Mouse (Mus musculus) MEL (cell line): ENCODE results near the gene Uso1. TPM values are rescaled to one million over a fixed set of nuclear protein-coding genes. Genes with fewer than 3 reads are reported as not detected.

Experiments
- DNase-seq: peaks from one replicate; pipeline ENCODE4 v3.0.0; 2011; ENCODE audit warnings: low read depth, low spot score
- H3K27ac ChIP-seq: 2 replicates; pipeline ENCODE4 v1.5.1; 2012; ENCODE audit warnings: low read depth, mild to moderate bottlenecking, control low read depth, low read length, moderate library complexity; ENCODE audit not compliant: control insufficient read depth
- H3K27me3 ChIP-seq, 2 experiments: fragments of 150-350 bp in 1 of 2; sonication (generic) in 1 of 2; 2 replicates each; pipeline ENCODE4 v1.6.1; 2012; ENCODE audit warnings: low read length in 2 of 2, mild to moderate bottlenecking in 2 of 2, improper control_type of control experiment in 1 of 2, moderate library complexity in 1 of 2; ENCODE audit not compliant: insufficient read depth in 2 of 2, control insufficient read depth in 1 of 2
- H3K36me3 ChIP-seq, 2 experiments: 2 replicates each; pipeline ENCODE4 v1.6.1; 2012 to 2014; ENCODE audit warnings: low read length in 2 of 2, improper control_type of control experiment in 1 of 2, inconsistent platforms in 1 of 2, mild to moderate bottlenecking in 1 of 2; ENCODE audit not compliant: insufficient read depth in 2 of 2, control insufficient read depth in 1 of 2
- H3K4me1 ChIP-seq, 2 experiments: fragments of 150-350 bp in 1 of 2; sonication (generic) in 1 of 2; 2 replicates each; pipeline ENCODE4 v1.6.1; 2012; ENCODE audit warnings: low read length in 2 of 2, improper control_type of control experiment in 1 of 2, mild to moderate bottlenecking in 1 of 2; ENCODE audit not compliant: insufficient read depth in 2 of 2, control insufficient read depth in 1 of 2
- H3K4me3 ChIP-seq, 2 experiments: fragments of 150-350 bp in 1 of 2; sonication (generic) in 1 of 2; 2 replicates each; pipeline ENCODE4 v1.5.1; 2012; ENCODE audit warnings: low read depth in 2 of 2, low read length in 2 of 2, mild to moderate bottlenecking in 2 of 2, moderate library complexity in 2 of 2, control low read depth in 1 of 2, improper control_type of control experiment in 1 of 2; ENCODE audit not compliant: control insufficient read depth in 1 of 2, insufficient read depth in 1 of 2
- H3K79me2 ChIP-seq: 2 replicates; pipeline ENCODE4 v1.6.1; 2012; ENCODE audit warnings: mild to moderate bottlenecking, low read length, moderate library complexity; ENCODE audit not compliant: control insufficient read depth, poor library complexity, insufficient read depth
- H3K9ac ChIP-seq: 2 replicates; pipeline ENCODE4 v1.6.1; 2012; ENCODE audit warnings: low read depth, mild to moderate bottlenecking, control low read depth, low read length, moderate library complexity; ENCODE audit not compliant: control insufficient read depth, poor library complexity, severe bottlenecking
- H3K9me3 ChIP-seq: fragments of 150-350 bp; sonication (generic); replicated peaks from 2 replicates; pipeline ENCODE4 v1.6.1; 2012; ENCODE audit warnings: mild to moderate bottlenecking, low read length, improper control_type of control experiment, moderate library complexity; ENCODE audit not compliant: insufficient read depth
- CHD1 ChIP-seq: IDR thresholded peaks from 2 replicates; pipeline ENCODE4 v1.6.1; 2012; ENCODE audit warnings: low read depth, mild to moderate bottlenecking, inconsistent platforms, low read length, improper control_type of control experiment
- CHD2 ChIP-seq: IDR thresholded peaks from 2 replicates; pipeline ENCODE4 v1.6.1; 2011; ENCODE audit warnings: low read length, improper control_type of control experiment
- E2F4 ChIP-seq: IDR thresholded peaks from 2 replicates; pipeline ENCODE4 v1.6.1; 2011; ENCODE audit warnings: low read depth, low read length, improper control_type of control experiment, borderline replicate concordance
- EP300 ChIP-seq, 2 experiments: IDR thresholded peaks; 2 replicates each; pipeline ENCODE4 v1.6.1; 2011; ENCODE audit warnings: improper control_type of control experiment in 2 of 2, low read length in 2 of 2, low read depth in 1 of 2, mild to moderate bottlenecking in 1 of 2
- ETS1 ChIP-seq: IDR thresholded peaks from 2 replicates; pipeline ENCODE4 v1.6.1; 2012; ENCODE audit warnings: low read depth, mild to moderate bottlenecking, inconsistent platforms, low read length, improper control_type of control experiment, moderate library complexity
- GATA1 ChIP-seq: IDR thresholded peaks from 2 replicates; pipeline ENCODE4 v1.6.1; 2011; ENCODE audit warnings: low read depth, low read length, improper control_type of control experiment
- HCFC1 ChIP-seq: IDR thresholded peaks from 2 replicates; pipeline ENCODE4 v1.6.1; 2012; ENCODE audit warnings: low read depth, mild to moderate bottlenecking, inconsistent platforms, low read length, improper control_type of control experiment, moderate library complexity
- KAT2A ChIP-seq: conservative IDR thresholded peaks from 2 replicates; pipeline ENCODE4 v1.6.1; 2012; ENCODE audit warnings: low read depth, low read length, improper control_type of control experiment, inconsistent platforms
- MAFK ChIP-seq: IDR thresholded peaks from 2 replicates; pipeline ENCODE4 v1.6.1; 2011; ENCODE audit warnings: low read depth, mild to moderate bottlenecking, low read length, improper control_type of control experiment, borderline replicate concordance
- MAX ChIP-seq: IDR thresholded peaks from 2 replicates; pipeline ENCODE4 v1.6.1; 2011; ENCODE audit warnings: low read length, improper control_type of control experiment
- MEF2A ChIP-seq: IDR thresholded peaks from 2 replicates; pipeline ENCODE4 v1.6.1; 2014; ENCODE audit warnings: low read depth, mild to moderate bottlenecking, inconsistent platforms, low read length, improper control_type of control experiment; ENCODE audit not compliant: poor library complexity, insufficient replicate concordance, severe bottlenecking; ENCODE audit errors: extremely low read depth
- MYB ChIP-seq: IDR thresholded peaks from 2 replicates; pipeline ENCODE4 v1.6.1; 2011; ENCODE audit warnings: mild to moderate bottlenecking, low read depth, low read length, improper control_type of control experiment
- NELFE ChIP-seq: IDR thresholded peaks from 2 replicates; pipeline ENCODE4 v1.6.1; 2011; ENCODE audit warnings: low read depth, low read length, improper control_type of control experiment
- NRF1 ChIP-seq: IDR thresholded peaks from 2 replicates; pipeline ENCODE4 v1.6.1; 2014; ENCODE audit warnings: low read depth, mild to moderate bottlenecking, inconsistent platforms, low read length, improper control_type of control experiment, moderate library complexity; ENCODE audit not compliant: poor library complexity, insufficient read depth, severe bottlenecking
- POLR2A ChIP-seq, 2 experiments: IDR thresholded peaks; 2 replicates each; pipeline ENCODE4 v1.6.1; 2011 to 2012; ENCODE audit warnings: low read length in 2 of 2, mild to moderate bottlenecking in 2 of 2, control low read depth in 1 of 2, improper control_type of control experiment in 1 of 2, low read depth in 1 of 2, moderate library complexity in 1 of 2; ENCODE audit not compliant: control insufficient read depth in 1 of 2, insufficient read depth in 1 of 2, poor library complexity in 1 of 2
- POLR2AphosphoS2 ChIP-seq: IDR thresholded peaks from 2 replicates; pipeline ENCODE4 v1.6.1; 2011; ENCODE audit warnings: low read length, improper control_type of control experiment
- RAD21 ChIP-seq: IDR thresholded peaks from 2 replicates; pipeline ENCODE4 v1.6.1; 2011; ENCODE audit warnings: mild to moderate bottlenecking, low read depth, low read length, improper control_type of control experiment
- SMC3 ChIP-seq: IDR thresholded peaks from 2 replicates; pipeline ENCODE4 v1.6.1; 2011; ENCODE audit warnings: low read depth, low read length, improper control_type of control experiment
- TAL1 ChIP-seq: IDR thresholded peaks from 2 replicates; pipeline ENCODE4 v1.6.1; 2012; ENCODE audit warnings: mild to moderate bottlenecking, inconsistent platforms, low read length, moderate library complexity, mixed read lengths
- TBP ChIP-seq: IDR thresholded peaks from 2 replicates; pipeline ENCODE4 v1.8.0; 2011; ENCODE audit warnings: low read depth, low read length, improper control_type of control experiment
- ZC3H11A ChIP-seq: IDR thresholded peaks from 2 replicates; pipeline ENCODE4 v1.6.1; 2012; ENCODE audit warnings: low read depth, mild to moderate bottlenecking, inconsistent platforms, low read length, improper control_type of control experiment
- polyA plus RNA-seq, 2 experiments: library from polyadenylated mRNA; stranded (reverse) in 1 of 2; unstranded in 1 of 2; fragments of >175 nt in 1 of 2; fragments of >200 nt in 1 of 2; gene quantifications; 2 replicates each; pipeline versions ENCODE4 v1.2.1 to v1.2.4; 2012; ENCODE audit warnings: low replicate concordance in 2 of 2, low read depth in 1 of 2; ENCODE audit not compliant: insufficient read length in 2 of 2, insufficient read depth in 1 of 2, missing spikeins in 1 of 2
- total RNA-seq: library from RNA; depleted of rRNA; stranded (reverse); fragments of 300-350 nt; gene quantifications from 2 replicates; pipeline ENCODE4 v1.2.3, GENCODE M21; 2012

Uso1 gene
- total and polyA plus RNA-seq, 3 experiments: 22.1 to 69.1 (median 62.0) TPM

DNA sequence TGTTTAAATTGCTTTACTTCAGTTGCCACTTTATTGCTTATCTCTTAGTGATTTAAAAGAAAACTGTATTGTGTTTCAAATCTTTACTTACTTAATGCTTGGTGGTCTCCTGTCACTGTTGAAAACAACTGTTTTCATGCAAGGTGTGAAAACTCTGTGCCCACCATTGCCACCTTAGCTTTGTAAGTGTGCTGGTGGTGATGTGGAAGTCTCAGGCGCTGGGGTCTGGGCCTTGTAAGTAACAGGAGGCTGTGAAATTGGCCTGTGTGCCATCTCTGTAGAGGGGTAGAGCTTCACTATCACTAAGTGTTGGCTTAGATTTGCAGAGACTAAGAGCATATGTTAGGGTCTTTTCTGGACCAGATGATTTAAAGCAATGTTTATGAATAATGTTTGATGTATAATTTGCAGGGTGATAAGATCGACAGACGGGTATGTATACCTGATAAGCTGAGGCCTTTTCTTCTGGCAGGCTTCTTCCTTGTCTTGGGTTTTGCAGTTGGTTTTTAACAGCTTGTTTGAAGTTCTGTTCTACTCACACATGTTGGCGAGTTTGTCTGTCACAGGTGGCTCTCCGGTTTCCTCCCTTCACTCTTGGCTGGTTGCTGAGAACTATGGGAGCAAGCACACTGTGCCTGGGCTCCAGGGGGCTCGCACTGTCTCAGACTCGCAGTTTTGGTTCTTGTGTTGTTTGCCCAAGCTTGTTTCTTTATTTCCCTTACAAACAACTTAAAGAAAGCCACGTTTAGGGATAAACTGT lies 45.5 kb downstream of the Uso1 start:
- H3K4me1 ChIP-seq: no peaks in the 10 kb centered on the region
- H3K9me3 ChIP-seq: no peaks in the 10 kb centered on the region
- no peaks in the 10 kb centered on the region for H3K79me2 ChIP-seq
- H3K27me3 ChIP-seq: no peaks in the 10 kb centered on the region
- TF ChIP-seq SMC3: no peak
- TF ChIP-seq TAL1: no peak
- no peak for TF ChIP-seq CHD1
- no peak for TF ChIP-seq POLR2A (IDR thresholded peaks at IDR 0.05; ENCODE audit: control insufficient read depth in 1 of 2, insufficient read depth in 1 of 2, low read depth in 1 of 2, low read length in 2 of 2, poor library complexity in 1 of 2)
- no peak for TF ChIP-seq HCFC1
- no peak for TF ChIP-seq TBP
- no peak for TF ChIP-seq MYB
- no peak for TF ChIP-seq MAFK
- TF ChIP-seq CHD2: no peak
- TF ChIP-seq KAT2A: no peak
- TF ChIP-seq NRF1: no peak
- no peak for TF ChIP-seq ETS1
- TF ChIP-seq NELFE: no peak
- H3K4me3 ChIP-seq: no peak overlapping the region
- H3K9ac ChIP-seq: no peak overlapping the region
- peaks cover 0 to 37% of the 10 kb centered on the region in 2 experiments; a peak in 2 of 4 replicates for H3K36me3 ChIP-seq
- DNase-seq: no peak
- H3K27ac ChIP-seq: no peak overlapping the region

DNA sequence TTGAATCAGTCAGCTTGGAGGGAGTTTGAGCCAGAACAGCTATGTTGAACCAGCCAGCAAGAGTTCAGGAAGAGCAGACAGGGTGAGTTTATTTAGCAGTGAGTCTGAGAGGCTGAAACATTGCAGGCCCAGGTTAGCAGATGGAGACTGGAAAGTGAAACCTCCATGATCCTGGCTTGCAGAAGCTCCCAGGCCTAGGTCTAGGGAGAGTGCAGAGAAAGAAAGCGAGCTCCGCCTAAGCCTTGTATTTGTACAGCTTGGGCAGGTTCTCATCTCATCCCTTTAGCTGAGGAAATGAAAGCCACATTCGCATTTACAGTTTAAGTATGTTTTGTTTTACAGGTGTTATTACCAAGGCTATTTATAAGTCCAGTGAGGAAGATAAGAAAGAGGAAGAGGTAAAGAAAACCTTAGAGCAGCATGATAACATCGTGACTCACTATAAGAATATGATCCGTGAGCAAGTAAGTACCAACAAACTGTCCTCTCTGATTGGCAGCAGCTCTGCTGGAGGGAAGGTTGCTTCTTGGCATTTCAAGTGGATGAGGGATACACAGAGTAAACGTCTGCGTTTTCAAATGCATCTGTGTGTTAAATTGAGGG lies 51.2 kb downstream of the Uso1 start:
- H3K36me3 ChIP-seq: peaks cover 0 to 44% of the 10 kb centered on the region in 2 experiments; a peak in 2 of 4 replicates
- peak; percentile 13 for DNase-seq
- H3K79me2 ChIP-seq: no peaks in the 10 kb centered on the region
- H3K4me3 ChIP-seq: no peak overlapping the region
- no peaks in the 10 kb centered on the region for H3K9me3 ChIP-seq
- H3K27ac ChIP-seq: no peak overlapping the region
- no peaks in the 10 kb centered on the region for H3K27me3 ChIP-seq
- no peak overlapping the region for H3K9ac ChIP-seq
- no peaks in the 10 kb centered on the region for H3K4me1 ChIP-seq
- TF ChIP-seq TBP: no peak
- TF ChIP-seq MAX: no peak
- no peak for TF ChIP-seq KAT2A
- no peak for TF ChIP-seq E2F4
- peak; percentile 75; the same call in 1 of the 2 replicates for TF ChIP-seq MEF2A
- no peak for TF ChIP-seq ZC3H11A
- TF ChIP-seq HCFC1: no peak
- no peak for TF ChIP-seq NELFE
- TF ChIP-seq RAD21: no peak
- TF ChIP-seq POLR2AphosphoS2: no peak
- no peak for TF ChIP-seq ETS1
- TF ChIP-seq GATA1: peak; percentile 46; the same call in 1 of the 2 replicates
- no peak for TF ChIP-seq POLR2A (IDR thresholded peaks at IDR 0.05; ENCODE audit: control insufficient read depth in 1 of 2, insufficient read depth in 1 of 2, low read depth in 1 of 2, low read length in 2 of 2, poor library complexity in 1 of 2)
- 0 out of 4 replicates have a peak, but pooled peaks of 1 of the 2 experiments have one; percentile 19 for TF ChIP-seq EP300 (IDR thresholded peaks at IDR 0.05; ENCODE audit: low read depth in 1 of 2, low read length in 2 of 2)
